Mouse (Mus musculus) stomach, postnatal 0 days (tissue): ENCODE measurements around the gene Plekhj1.

Experiments
- CTCF ChIP-seq: IDR thresholded peaks from 2 replicates; pipeline ENCODE4 v1.5.1; 2016; ENCODE audit warnings: antibody characterized with exemption, low read depth, mild to moderate bottlenecking, moderate library complexity
- EP300 ChIP-seq: optimal IDR thresholded peaks from 2 replicates; pipeline ENCODE3; 2016; ENCODE audit warnings: antibody characterized with exemption

DNA sequence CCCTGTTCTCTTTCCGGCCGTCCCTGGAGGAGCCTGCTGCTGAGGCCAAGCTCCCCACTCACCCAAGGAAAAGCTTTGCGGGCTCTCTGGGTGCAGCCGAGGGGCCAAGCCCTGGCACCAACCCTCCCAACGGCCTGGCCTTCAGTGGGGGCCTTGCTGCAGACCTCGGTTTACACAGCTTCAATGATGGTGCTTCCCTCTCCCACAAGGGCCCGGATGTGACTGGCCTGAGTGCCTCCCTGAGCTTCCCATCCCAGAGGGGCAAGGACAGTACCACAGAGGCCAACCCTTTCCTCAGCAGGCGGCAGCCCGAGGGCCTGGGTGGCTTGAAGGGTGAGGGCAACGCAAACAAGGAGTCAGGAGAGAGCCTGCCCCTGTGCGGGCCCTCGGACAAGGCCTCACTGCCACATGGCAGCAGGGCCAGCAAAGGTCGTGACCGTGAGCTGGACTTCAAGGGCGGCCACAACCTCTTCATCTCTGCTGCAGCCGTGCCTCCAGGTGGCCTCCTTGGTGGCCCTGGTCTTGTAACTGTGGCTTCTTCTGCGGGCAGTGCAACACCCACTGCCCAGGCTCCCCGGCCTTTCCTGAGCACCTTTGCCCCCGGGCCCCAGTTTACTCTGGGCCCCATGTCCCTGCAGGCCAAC, 7.5 kb downstream of the Plekhj1 start:
- no peak for TF ChIP-seq EP300
- TF ChIP-seq CTCF: no peak
